Mouse (Mus musculus) MEL (cell line): ENCODE data around the gene Nsmf. TPM values are rescaled to one million over a fixed set of nuclear protein-coding genes. Genes with fewer than 3 reads are reported as not detected.

ENCODE experiments used
- DNase-seq: peaks from one replicate; pipeline ENCODE4 v3.0.0; 2011; ENCODE audit warnings: low read depth, low spot score
- H3K27ac ChIP-seq: 2 replicates; pipeline ENCODE4 v1.5.1; 2012; ENCODE audit warnings: low read depth, mild to moderate bottlenecking, control low read depth, low read length, moderate library complexity; ENCODE audit not compliant: control insufficient read depth
- H3K27me3 ChIP-seq, 2 experiments: fragments of 150-350 bp in 1 of 2; sonication (generic) in 1 of 2; 2 replicates each; pipeline ENCODE4 v1.6.1; 2012; ENCODE audit warnings: low read length in 2 of 2, mild to moderate bottlenecking in 2 of 2, improper control_type of control experiment in 1 of 2, moderate library complexity in 1 of 2; ENCODE audit not compliant: insufficient read depth in 2 of 2, control insufficient read depth in 1 of 2
- H3K36me3 ChIP-seq, 2 experiments: 2 replicates each; pipeline ENCODE4 v1.6.1; 2012 to 2014; ENCODE audit warnings: low read length in 2 of 2, improper control_type of control experiment in 1 of 2, inconsistent platforms in 1 of 2, mild to moderate bottlenecking in 1 of 2; ENCODE audit not compliant: insufficient read depth in 2 of 2, control insufficient read depth in 1 of 2
- H3K4me1 ChIP-seq, 2 experiments: fragments of 150-350 bp in 1 of 2; sonication (generic) in 1 of 2; 2 replicates each; pipeline ENCODE4 v1.6.1; 2012; ENCODE audit warnings: low read length in 2 of 2, improper control_type of control experiment in 1 of 2, mild to moderate bottlenecking in 1 of 2; ENCODE audit not compliant: insufficient read depth in 2 of 2, control insufficient read depth in 1 of 2
- H3K4me3 ChIP-seq, 2 experiments: fragments of 150-350 bp in 1 of 2; sonication (generic) in 1 of 2; 2 replicates each; pipeline ENCODE4 v1.5.1; 2012; ENCODE audit warnings: low read depth in 2 of 2, low read length in 2 of 2, mild to moderate bottlenecking in 2 of 2, moderate library complexity in 2 of 2, control low read depth in 1 of 2, improper control_type of control experiment in 1 of 2; ENCODE audit not compliant: control insufficient read depth in 1 of 2, insufficient read depth in 1 of 2
- H3K79me2 ChIP-seq: 2 replicates; pipeline ENCODE4 v1.6.1; 2012; ENCODE audit warnings: mild to moderate bottlenecking, low read length, moderate library complexity; ENCODE audit not compliant: control insufficient read depth, poor library complexity, insufficient read depth
- H3K9ac ChIP-seq: 2 replicates; pipeline ENCODE4 v1.6.1; 2012; ENCODE audit warnings: low read depth, mild to moderate bottlenecking, control low read depth, low read length, moderate library complexity; ENCODE audit not compliant: control insufficient read depth, poor library complexity, severe bottlenecking
- H3K9me3 ChIP-seq: fragments of 150-350 bp; sonication (generic); replicated peaks from 2 replicates; pipeline ENCODE4 v1.6.1; 2012; ENCODE audit warnings: mild to moderate bottlenecking, low read length, improper control_type of control experiment, moderate library complexity; ENCODE audit not compliant: insufficient read depth
- CHD2 ChIP-seq: IDR thresholded peaks from 2 replicates; pipeline ENCODE4 v1.6.1; 2011; ENCODE audit warnings: low read length, improper control_type of control experiment
- CTCF ChIP-seq, 3 experiments: IDR thresholded peaks in 2 of 3; conservative IDR thresholded peaks in 1 of 3; 2 replicates each; pipeline ENCODE4 v1.5.1; 2011 to 2012; ENCODE audit warnings: low read length in 3 of 3, low read depth in 2 of 3, mild to moderate bottlenecking in 2 of 3, improper control_type of control experiment in 1 of 3, inconsistent platforms in 1 of 3, mixed read lengths in 1 of 3, moderate library complexity in 1 of 3; ENCODE audit not compliant: control insufficient read depth in 1 of 3, insufficient read depth in 1 of 3, poor library complexity in 1 of 3, severe bottlenecking in 1 of 3
- EP300 ChIP-seq, 2 experiments: IDR thresholded peaks; 2 replicates each; pipeline ENCODE4 v1.6.1; 2011; ENCODE audit warnings: improper control_type of control experiment in 2 of 2, low read length in 2 of 2, low read depth in 1 of 2, mild to moderate bottlenecking in 1 of 2
- ETS1 ChIP-seq: IDR thresholded peaks from 2 replicates; pipeline ENCODE4 v1.6.1; 2012; ENCODE audit warnings: low read depth, mild to moderate bottlenecking, inconsistent platforms, low read length, improper control_type of control experiment, moderate library complexity
- GABPA ChIP-seq: IDR thresholded peaks from 2 replicates; pipeline ENCODE4 v1.6.1; 2012; ENCODE audit warnings: low read depth, mild to moderate bottlenecking, inconsistent platforms, low read length, improper control_type of control experiment, moderate library complexity
- GATA1 ChIP-seq: IDR thresholded peaks from 2 replicates; pipeline ENCODE4 v1.6.1; 2011; ENCODE audit warnings: low read depth, low read length, improper control_type of control experiment
- JUND ChIP-seq: IDR thresholded peaks from 2 replicates; pipeline ENCODE4 v1.6.1; 2011; ENCODE audit warnings: low read depth, mild to moderate bottlenecking, improper control_type of control experiment, low read length
- KAT2A ChIP-seq: conservative IDR thresholded peaks from 2 replicates; pipeline ENCODE4 v1.6.1; 2012; ENCODE audit warnings: low read depth, low read length, improper control_type of control experiment, inconsistent platforms
- MEF2A ChIP-seq: IDR thresholded peaks from 2 replicates; pipeline ENCODE4 v1.6.1; 2014; ENCODE audit warnings: low read depth, mild to moderate bottlenecking, inconsistent platforms, low read length, improper control_type of control experiment; ENCODE audit not compliant: poor library complexity, insufficient replicate concordance, severe bottlenecking; ENCODE audit errors: extremely low read depth
- MXI1 ChIP-seq: IDR thresholded peaks from 2 replicates; pipeline ENCODE4 v1.6.1; 2011; ENCODE audit warnings: mild to moderate bottlenecking, low read depth, low read length, improper control_type of control experiment
- MYC ChIP-seq: IDR thresholded peaks from 2 replicates; pipeline ENCODE4 v1.6.1; 2011; ENCODE audit warnings: low read depth, mild to moderate bottlenecking, low read length, improper control_type of control experiment, moderate library complexity
- NELFE ChIP-seq: IDR thresholded peaks from 2 replicates; pipeline ENCODE4 v1.6.1; 2011; ENCODE audit warnings: low read depth, low read length, improper control_type of control experiment
- POLR2A ChIP-seq, 2 experiments: IDR thresholded peaks; 2 replicates each; pipeline ENCODE4 v1.6.1; 2011 to 2012; ENCODE audit warnings: low read length in 2 of 2, mild to moderate bottlenecking in 2 of 2, control low read depth in 1 of 2, improper control_type of control experiment in 1 of 2, low read depth in 1 of 2, moderate library complexity in 1 of 2; ENCODE audit not compliant: control insufficient read depth in 1 of 2, insufficient read depth in 1 of 2, poor library complexity in 1 of 2
- POLR2AphosphoS2 ChIP-seq: IDR thresholded peaks from 2 replicates; pipeline ENCODE4 v1.6.1; 2011; ENCODE audit warnings: low read length, improper control_type of control experiment
- POLR2AphosphoS5 ChIP-seq: IDR thresholded peaks from 2 replicates; pipeline ENCODE4 v1.6.1; 2012; ENCODE audit warnings: low read depth, borderline replicate concordance, mild to moderate bottlenecking, inconsistent platforms, low read length, moderate library complexity, mixed read lengths
- RCOR1 ChIP-seq: IDR thresholded peaks from 2 replicates; pipeline ENCODE4 v1.6.1; 2012; ENCODE audit warnings: low read depth, mild to moderate bottlenecking, inconsistent platforms, low read length, improper control_type of control experiment
- SIN3A ChIP-seq: IDR thresholded peaks from 2 replicates; pipeline ENCODE4 v1.6.1; 2012; ENCODE audit warnings: low read length, improper control_type of control experiment, inconsistent platforms
- SMC3 ChIP-seq: IDR thresholded peaks from 2 replicates; pipeline ENCODE4 v1.6.1; 2011; ENCODE audit warnings: low read depth, low read length, improper control_type of control experiment
- TAL1 ChIP-seq: IDR thresholded peaks from 2 replicates; pipeline ENCODE4 v1.6.1; 2012; ENCODE audit warnings: mild to moderate bottlenecking, inconsistent platforms, low read length, moderate library complexity, mixed read lengths
- TCF12 ChIP-seq: IDR thresholded peaks from 2 replicates; pipeline ENCODE4 v1.6.1; 2014; ENCODE audit warnings: low read depth, mild to moderate bottlenecking, inconsistent platforms, low read length, improper control_type of control experiment, moderate library complexity
- USF1 ChIP-seq: IDR thresholded peaks from 2 replicates; pipeline ENCODE4 v1.6.1; 2014; ENCODE audit warnings: low read depth, mild to moderate bottlenecking, inconsistent platforms, low read length, improper control_type of control experiment, moderate library complexity
- USF2 ChIP-seq, 2 experiments: IDR thresholded peaks; 2 replicates each; pipeline ENCODE4 v1.6.1; 2011 to 2012; ENCODE audit warnings: improper control_type of control experiment in 2 of 2, low read length in 2 of 2, borderline replicate concordance in 1 of 2, inconsistent platforms in 1 of 2, low read depth in 1 of 2, mild to moderate bottlenecking in 1 of 2; ENCODE audit not compliant: insufficient read depth in 1 of 2
- ZC3H11A ChIP-seq: IDR thresholded peaks from 2 replicates; pipeline ENCODE4 v1.6.1; 2012; ENCODE audit warnings: low read depth, mild to moderate bottlenecking, inconsistent platforms, low read length, improper control_type of control experiment
- ZMIZ1 ChIP-seq: IDR thresholded peaks from 2 replicates; pipeline ENCODE4 v1.6.1; 2012; ENCODE audit warnings: low read depth, mild to moderate bottlenecking, inconsistent platforms, low read length, improper control_type of control experiment, moderate library complexity
- polyA plus RNA-seq, 2 experiments: library from polyadenylated mRNA; stranded (reverse) in 1 of 2; unstranded in 1 of 2; fragments of >175 nt in 1 of 2; fragments of >200 nt in 1 of 2; gene quantifications; 2 replicates each; pipeline versions ENCODE4 v1.2.1 to v1.2.4; 2012; ENCODE audit warnings: low replicate concordance in 2 of 2, low read depth in 1 of 2; ENCODE audit not compliant: insufficient read length in 2 of 2, insufficient read depth in 1 of 2, missing spikeins in 1 of 2
- total RNA-seq: library from RNA; depleted of rRNA; stranded (reverse); fragments of 300-350 nt; gene quantifications from 2 replicates; pipeline ENCODE4 v1.2.3, GENCODE M21; 2012

Gene Nsmf
- total and polyA plus RNA-seq, 3 experiments = 13.3 to 25.8 TPM; not detected in 1

DNA sequence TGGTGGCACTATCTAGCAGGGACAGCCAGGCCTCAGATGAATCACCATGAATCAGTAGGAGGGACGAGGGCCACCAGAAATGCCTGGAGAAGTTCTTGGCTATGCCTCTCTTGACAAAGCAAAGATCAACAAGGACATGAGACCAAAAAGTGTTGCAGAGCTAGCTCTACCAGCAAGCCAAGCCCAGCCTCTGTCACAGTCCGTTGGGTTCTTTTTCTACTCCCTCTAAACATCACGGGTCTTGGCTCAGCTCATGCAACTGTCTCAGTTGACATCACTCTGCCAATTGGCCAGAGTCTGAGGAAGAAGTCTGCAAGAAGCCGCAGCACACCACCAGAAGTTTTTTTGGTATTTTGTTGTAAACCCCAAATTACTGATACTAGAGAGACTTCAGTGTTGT, 21.4 kb downstream of the Nsmf start:
- peaks cover 0 to 2% of the 10 kb centered on the region in 2 experiments; a peak in 1 of 4 replicates for H3K27me3 ChIP-seq
- peaks cover 0 to 2% of the 10 kb centered on the region in 2 experiments; a peak in 1 of 4 replicates for H3K36me3 ChIP-seq
- TF ChIP-seq ZC3H11A (no peak), TCF12 (no peak), POLR2A (IDR thresholded peaks at IDR 0.05; ENCODE audit: control insufficient read depth in 1 of 2, insufficient read depth in 1 of 2, low read depth in 1 of 2, low read length in 2 of 2, poor library complexity in 1 of 2) (no peak), SIN3A (no peak), USF2 (IDR thresholded peaks at IDR 0.05; ENCODE audit: borderline replicate concordance in 1 of 2, insufficient read depth in 1 of 2, low read depth in 1 of 2, low read length in 2 of 2) (no peak), POLR2AphosphoS5 (no peak), ZMIZ1 (no peak), RCOR1 (no peak), EP300 (IDR thresholded peaks at IDR 0.05; ENCODE audit: low read depth in 1 of 2, low read length in 2 of 2) (no peak), POLR2AphosphoS2 (no peak), CHD2 (no peak), TAL1 (no peak), NELFE (no peak), ETS1 (no peak), CTCF (IDR thresholded peaks at IDR 0.05 in 2 of 3, conservative IDR thresholded peaks at IDR 0.05 in 1 of 3; ENCODE audit: control insufficient read depth in 1 of 3, insufficient read depth in 1 of 3, low read depth in 2 of 3, low read length in 3 of 3, poor library complexity in 1 of 3, severe bottlenecking in 1 of 3) (no peak), GATA1 (no peak), MEF2A (no peak), MXI1 (no peak)
- peak; percentile 34 for DNase-seq
- no peaks in the 10 kb centered on the region for H3K9me3 ChIP-seq
- H3K4me3 ChIP-seq = no peak overlapping the region
- no peaks in the 10 kb centered on the region for H3K79me2 ChIP-seq
- no peak overlapping the region for H3K27ac ChIP-seq
- H3K4me1 ChIP-seq = peaks cover 0 to 11% of the 10 kb centered on the region in 2 experiments; a peak in 1 of 4 replicates
- H3K9ac ChIP-seq = no peak overlapping the region

DNA sequence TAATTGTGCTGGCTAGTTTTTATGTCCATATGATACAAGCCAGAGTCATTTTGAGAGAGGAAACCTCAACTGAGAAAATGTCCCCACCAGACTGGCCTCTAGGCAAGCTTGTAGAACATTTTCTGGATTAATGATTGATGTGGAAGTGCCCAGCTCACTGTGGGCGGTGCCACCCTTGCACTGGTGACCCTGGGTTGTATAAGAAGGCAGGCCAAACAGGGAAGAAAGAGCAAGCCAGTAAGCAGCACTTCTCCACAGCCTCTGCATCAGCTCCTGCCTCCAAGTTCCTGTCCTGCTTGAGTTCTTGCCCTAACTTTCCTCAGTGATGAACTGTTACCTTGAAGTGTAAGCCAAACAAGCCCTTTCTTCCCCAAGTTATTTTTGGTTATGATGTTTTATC, 24.8 kb downstream of the Nsmf start:
- Histone ChIP-seq H3K27ac (no peak overlapping the region), H3K36me3 (peaks cover 0 to 2% of the 10 kb centered on the region in 2 experiments; a peak in 1 of 4 replicates), H3K27me3 (peaks cover 2 to 4% of the 10 kb centered on the region in 2 experiments; a peak in 2 of 4 replicates), H3K4me1 (peaks cover 0 to 11% of the 10 kb centered on the region in 2 experiments; a peak in 1 of 4 replicates), H3K4me3 (no peak overlapping the region), H3K9ac (no peak overlapping the region), H3K9me3 (no peaks in the 10 kb centered on the region), H3K79me2 (no peaks in the 10 kb centered on the region)
- TF ChIP-seq GABPA (no peak), USF1 (no peak), SMC3 (no peak), MYC (no peak), KAT2A (no peak), ZC3H11A (no peak), MXI1 (no peak), MEF2A (no peak), CHD2 (no peak), POLR2AphosphoS2 (no peak), JUND (no peak), ETS1 (no peak), POLR2A (IDR thresholded peaks at IDR 0.05; ENCODE audit: control insufficient read depth in 1 of 2, insufficient read depth in 1 of 2, low read depth in 1 of 2, low read length in 2 of 2, poor library complexity in 1 of 2) (no peak)
- DNase-seq = no peak
